Mouse (Mus musculus): Measurements from ENCODE around the gene Serpinb6a.

DNA sequence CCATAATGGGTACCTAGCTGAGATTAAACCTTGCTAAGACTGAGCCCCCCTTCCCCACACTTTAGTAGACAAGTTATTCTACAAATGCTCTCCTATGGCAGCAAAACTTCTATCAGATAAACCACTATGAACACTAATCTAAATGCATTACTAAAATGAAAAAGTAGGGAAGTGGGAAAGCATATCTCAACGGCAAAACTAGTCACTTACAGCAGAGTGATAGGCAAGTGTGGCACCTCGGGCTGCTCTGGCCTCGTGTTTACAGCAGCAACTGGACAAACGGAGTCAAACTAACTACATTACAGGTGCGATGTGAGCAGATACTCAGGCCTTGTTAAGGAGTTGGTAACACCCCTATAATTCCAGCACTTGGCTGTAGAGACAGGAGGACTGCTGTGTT is 13.0 kb downstream of the Serpinb6a start:
- TF ChIP-seq CTCF (conservative IDR thresholded peaks at IDR 0.05; ENCODE audit: insufficient read depth, insufficient read length, low read depth, low read length) (no peak), POLR2A (IDR thresholded peaks at IDR 0.05; ENCODE audit: low read depth, low read length) (no peak)
